Mouse (Mus musculus) lung, postnatal 0 days (tissue): ENCODE data around the gene Baiap2.

Experiments
- CTCF ChIP-seq: IDR thresholded peaks from 2 replicates; pipeline ENCODE4 v1.5.1; 2016; ENCODE audit warnings: antibody characterized with exemption, mild to moderate bottlenecking
- EP300 ChIP-seq: IDR thresholded peaks from 2 replicates; pipeline ENCODE4 v1.6.1; 2016; ENCODE audit warnings: antibody characterized with exemption, mild to moderate bottlenecking, control low read depth

DNA sequence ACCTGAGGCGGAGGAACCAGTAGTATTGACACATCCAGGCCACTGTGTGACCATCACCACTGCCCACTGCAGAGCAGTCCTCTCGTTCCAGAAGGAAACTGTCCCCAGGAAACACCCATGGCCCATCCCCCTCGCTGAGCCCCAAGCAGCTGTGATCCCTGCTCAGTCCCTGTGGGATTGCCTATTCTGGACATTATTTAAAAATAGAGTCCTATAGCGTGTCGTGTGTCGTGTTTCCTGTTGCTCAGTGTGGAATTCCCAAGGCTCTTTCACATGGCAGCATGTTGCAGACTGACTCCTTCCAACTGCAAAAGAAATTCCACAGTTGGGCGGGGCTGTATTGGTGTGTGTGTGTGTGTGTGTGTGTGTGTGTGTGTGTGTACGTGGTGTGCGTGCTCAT, 109.7 kb downstream of the Baiap2 start:
- TF ChIP-seq EP300 (no peak), CTCF (no peak)
